Mouse (Mus musculus) intestine, postnatal 0 days (tissue): ENCODE data around the gene Dus1l. TPM values are rescaled to one million over a fixed set of nuclear protein-coding genes. Genes with fewer than 3 reads are reported as not detected.
"Not testable (repeated sequence)": the region's sequence is repeated elsewhere in the genome, so short reads cannot be mapped to it uniquely, and the experiment has no call there.

Experiments used
- ATAC-seq: fragments of 200-750 bp; cut with Nextera tagmentation; 2 replicates; pipeline ENCODE4 v1.8.0; 2017; ENCODE audit warnings: mild to moderate bottlenecking, moderate TSS enrichment, moderate library complexity
- H3K27ac ChIP-seq: fragments of 300-500 bp; sonication (generic); 2 replicates; pipeline ENCODE4 v1.5.1; 2014; ENCODE audit warnings: mild to moderate bottlenecking, low read depth, low read length, moderate library complexity
- H3K27me3 ChIP-seq: fragments of 300-500 bp; sonication (generic); replicated peaks from 2 replicates; pipeline ENCODE4 v1.6.1; 2014; ENCODE audit warnings: low read length, mixed read lengths; ENCODE audit not compliant: control insufficient read depth, insufficient read depth
- H3K36me3 ChIP-seq: fragments of 300-500 bp; sonication (generic); 2 replicates; pipeline ENCODE4 v1.6.1; 2014; ENCODE audit warnings: mild to moderate bottlenecking, moderate library complexity; ENCODE audit not compliant: control insufficient read depth, insufficient read depth
- H3K4me1 ChIP-seq: fragments of 300-500 bp; sonication (generic); replicated peaks from 2 replicates; pipeline ENCODE4 v1.6.1; 2014; ENCODE audit warnings: antibody characterized with exemption, low read length, mixed read lengths; ENCODE audit not compliant: control insufficient read depth, insufficient read depth
- H3K4me2 ChIP-seq: fragments of 300-500 bp; sonication (generic); replicated peaks from 2 replicates; pipeline ENCODE4 v1.6.1; 2014; ENCODE audit warnings: low read depth, mild to moderate bottlenecking, moderate library complexity
- H3K4me3 ChIP-seq: fragments of 300-500 bp; sonication (generic); 2 replicates; pipeline ENCODE4 v1.5.1; 2014; ENCODE audit warnings: low read depth, low read length
- H3K9ac ChIP-seq: fragments of 300-500 bp; sonication (generic); 2 replicates; pipeline ENCODE4 v1.6.1; 2014; ENCODE audit warnings: mild to moderate bottlenecking, low read depth, low read length
- H3K9me3 ChIP-seq: fragments of 300-500 bp; sonication (generic); 2 replicates; pipeline ENCODE4 v1.6.1; 2016; ENCODE audit warnings: mixed run types; ENCODE audit not compliant: control insufficient read depth
- CTCF ChIP-seq: sonication (generic); IDR thresholded peaks from 2 replicates; pipeline ENCODE4 v1.5.1; 2016; ENCODE audit warnings: low read depth, mild to moderate bottlenecking, control low read depth, antibody characterized with exemption, moderate library complexity
- WGBS: fragments of 180-500 bp; shearing (Covaris S2); extraction: QIAGEN DNeasy Blood & Tissue Kit; methylation state at CpG from one replicate; pipeline ENCODE4 v1.1.7; 2014; 5-methylcytosine and 5-hydroxymethylcytosine counted together
- polyA plus RNA-seq: library from polyadenylated mRNA; unstranded; fragments of >200 nt; fragmentation: Nextera tagmentation; extraction: Ambion mirVana; gene quantifications from 2 replicates; pipeline ENCODE4 v1.2.1, GENCODE M21; 2015

Dus1l gene
- polyA plus RNA-seq, 1 experiment from 2014 or later: 45.5 TPM

- no peak overlapping the region for H3K4me3 ChIP-seq
- no peak overlapping the region for H3K4me2 ChIP-seq
- no peaks in the 10 kb centered on the region for H3K36me3 ChIP-seq
- no peaks in the 10 kb centered on the region for H3K27me3 ChIP-seq
- no peak overlapping the region for H3K27ac ChIP-seq
- no peak for TF ChIP-seq CTCF
- 0 out of 2 replicates have a peak, but pooled peaks cover 2% of the 10 kb centered on the region for H3K4me1 ChIP-seq
- H3K9ac ChIP-seq: no peak overlapping the region
- no peaks in the 10 kb centered on the region for H3K9me3 ChIP-seq
- WGBS: 86% methylated on average over 7 of the region's 7 CpGs
- ATAC-seq: no peak
These were observed 22.6 kb downstream of the Dus1l start for GRCm38 (mm10) chr11:120773463-120774190.

- no peak overlapping the region for H3K4me3 ChIP-seq
- no peak overlapping the region for H3K9ac ChIP-seq
- no peaks in the 10 kb centered on the region for H3K27me3 ChIP-seq
- WGBS: 83% methylated on average over 3 of the region's 3 CpGs
- 0 out of 2 replicates have a peak, but pooled peaks cover 6% of the 10 kb centered on the region for H3K4me1 ChIP-seq
- H3K36me3 ChIP-seq: no peaks in the 10 kb centered on the region
- no peaks in the 10 kb centered on the region for H3K9me3 ChIP-seq
- H3K4me2 ChIP-seq: no peak overlapping the region
- no peak for ATAC-seq
- no peak for TF ChIP-seq CTCF
- H3K27ac ChIP-seq: no peak overlapping the region
These were observed 23.5 kb downstream of the Dus1l start for GRCm38 (mm10) chr11:120772749-120773148.

GRCm38 (mm10) chr11:120768206-120768605 lies 28.0 kb downstream of the Dus1l start:
- Histone ChIP-seq H3K4me1 (0 out of 2 replicates have a peak, but pooled peaks cover 6% of the 10 kb centered on the region), H3K27ac (peak overlapping the region; percentile 46), H3K27me3 (no peaks in the 10 kb centered on the region), H3K4me2 (no peak overlapping the region), H3K9ac (no peak overlapping the region), H3K9me3 (no peaks in the 10 kb centered on the region), H3K36me3 (no peaks in the 10 kb centered on the region), H3K4me3 (no peak overlapping the region)
- TF ChIP-seq CTCF: no peak
- WGBS: 53% methylated on average over 1 of the region's 1 CpGs
- peak; percentile 84 for ATAC-seq

- H3K9ac ChIP-seq, ATAC-seq, H3K4me2 ChIP-seq, H3K9me3 ChIP-seq, H3K27me3 ChIP-seq, H3K4me3 ChIP-seq, H3K36me3 ChIP-seq, H3K4me1 ChIP-seq, H3K27ac ChIP-seq: not testable (repeated sequence)
- WGBS: 72% methylated on average over 3 of the region's 7 CpGs
These were observed 29.2 kb downstream of the Dus1l start for GRCm38 (mm10) chr11:120767023-120767422.

DNA sequence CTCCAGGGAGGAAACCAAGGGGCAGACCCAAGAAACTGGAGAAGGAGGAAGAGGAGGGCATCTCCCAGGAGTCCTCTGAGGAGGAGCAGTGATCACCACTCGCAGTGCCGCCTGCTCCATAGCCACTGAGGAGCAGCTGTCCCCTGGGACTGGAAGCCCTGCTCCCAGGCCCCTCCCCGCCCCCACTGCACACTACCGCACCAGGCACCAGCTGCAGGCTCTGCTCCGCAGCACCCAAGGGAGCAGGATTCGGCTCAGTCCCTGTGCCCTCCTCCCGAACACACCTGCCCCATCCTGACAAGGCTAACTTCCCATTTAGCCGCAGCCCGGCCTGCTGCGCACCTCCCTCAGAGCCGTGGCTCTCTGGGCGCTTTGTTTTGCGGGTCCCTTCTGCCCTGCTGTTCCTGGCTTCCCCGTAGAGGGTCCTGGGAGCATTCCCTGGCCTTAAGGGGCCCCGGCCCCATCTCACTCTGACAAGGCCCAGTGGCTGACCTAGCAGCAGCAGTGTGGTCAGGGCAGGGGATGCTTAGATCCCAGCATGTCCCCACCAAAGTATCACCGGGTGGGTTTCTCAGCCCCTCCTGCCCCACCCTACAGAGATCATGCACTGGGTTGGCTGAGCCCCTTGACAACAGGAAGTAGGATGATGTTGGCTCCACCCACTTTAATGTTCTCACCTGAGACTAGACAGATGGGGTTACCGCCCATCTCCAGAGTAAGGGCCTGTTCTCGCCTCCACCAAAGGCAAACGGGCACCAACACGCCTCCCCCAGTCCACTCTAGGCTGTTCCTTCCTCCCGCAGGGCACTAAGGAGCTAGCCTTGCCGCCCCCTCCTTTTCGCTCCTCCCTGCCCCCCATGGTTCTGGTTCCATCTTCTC lies 32.8 kb downstream of the Dus1l start:
- Histone ChIP-seq H3K4me2 (peak overlapping the region; percentile 49), H3K27ac (peak overlapping the region; percentile 92)
- H3K9me3 ChIP-seq, H3K36me3 ChIP-seq, H3K27me3 ChIP-seq, H3K9ac ChIP-seq, H3K4me3 ChIP-seq, H3K4me1 ChIP-seq: not testable (repeated sequence)
- WGBS: 17% methylated on average over 3 of the region's 23 CpGs
- peak; percentile 37 for ATAC-seq

DNA sequence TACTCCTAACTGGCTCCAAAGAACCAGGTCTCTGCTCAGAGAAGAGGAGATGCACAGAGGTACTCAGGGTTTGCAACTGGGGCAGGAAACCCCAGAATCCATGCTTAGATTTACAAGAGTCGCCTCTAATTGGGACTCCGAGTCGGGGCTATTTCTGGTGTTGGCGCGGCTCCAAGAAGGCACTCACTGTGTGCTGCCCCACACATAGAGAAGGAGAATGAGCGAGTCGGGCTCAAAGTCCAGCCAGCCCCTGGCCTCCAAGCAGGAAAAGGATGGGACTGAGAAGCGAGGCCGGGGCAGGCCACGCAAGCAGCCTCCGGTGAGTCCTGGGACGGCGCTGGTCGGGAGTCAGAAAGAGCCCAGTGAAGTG lies 33.5 kb downstream of the Dus1l start, which contains the start of gene Hmga1b:
Gene Hmga1b, plus strand, starts transcription at position 123 of the 370 bp plus-strand sequence.
- peak within 1 kb of the TSS; percentile 49 for H3K4me2 ChIP-seq
- H3K27me3 ChIP-seq, H3K9me3 ChIP-seq, H3K36me3 ChIP-seq, H3K4me1 ChIP-seq, H3K4me3 ChIP-seq: not testable (repeated sequence)
- 6% methylated on average over 13 of the region's 14 CpGs for WGBS
- peak within 1 kb of the TSS; percentile 22; the same call in 1 of the 2 replicates for H3K9ac ChIP-seq
- H3K27ac ChIP-seq: peak within 1 kb of the TSS; percentile 92
- peak; percentile 91 for ATAC-seq
